Mouse (Mus musculus) hindbrain, embryonic 16.5 days (tissue): Measurements from ENCODE around the gene Tbc1d8. TPM values are rescaled to one million over a fixed set of nuclear protein-coding genes. Genes with fewer than 3 reads are reported as not detected.
A peak's percentile ranks its signal among the peaks of the same experiment; 100 is the strongest.

ENCODE experiments used
- ATAC-seq: fragments of 200-750 bp; cut with Nextera tagmentation; 2 replicates; pipeline ENCODE4 v1.8.0; 2017; ENCODE audit warnings: moderate TSS enrichment, moderate library complexity
- H3K27ac ChIP-seq: fragments of 300-500 bp; sonication (generic); 2 replicates; pipeline ENCODE4 v1.5.1; 2014; ENCODE audit warnings: low read depth, mild to moderate bottlenecking, control low read depth, low read length, moderate library complexity
- H3K27me3 ChIP-seq: fragments of 300-500 bp; sonication (generic); replicated peaks from 2 replicates; pipeline ENCODE4 v1.6.1; 2014; ENCODE audit warnings: low read length; ENCODE audit not compliant: control insufficient read depth, insufficient read depth
- H3K36me3 ChIP-seq: fragments of 300-500 bp; sonication (generic); 2 replicates; pipeline ENCODE4 v1.6.1; 2014; ENCODE audit warnings: mild to moderate bottlenecking, low read length, moderate library complexity, mixed read lengths; ENCODE audit not compliant: control insufficient read depth, insufficient read depth
- H3K4me1 ChIP-seq: fragments of 300-500 bp; sonication (generic); 2 replicates; pipeline ENCODE4 v1.6.1; 2014; ENCODE audit warnings: low read depth, low read length; ENCODE audit not compliant: control insufficient read depth, insufficient read depth
- H3K4me2 ChIP-seq: fragments of 300-500 bp; sonication (generic); 2 replicates; pipeline ENCODE4 v1.6.1; 2014; ENCODE audit warnings: mild to moderate bottlenecking, low read length, control low read depth, moderate library complexity
- H3K4me3 ChIP-seq: fragments of 300-500 bp; sonication (generic); 2 replicates; pipeline ENCODE4 v1.5.1; 2014; ENCODE audit warnings: mild to moderate bottlenecking, low read length, control low read depth, moderate library complexity
- H3K9ac ChIP-seq: fragments of 300-500 bp; sonication (generic); 2 replicates; pipeline ENCODE4 v1.6.1; 2014; ENCODE audit warnings: low read depth, mild to moderate bottlenecking, control low read depth, low read length, moderate library complexity
- H3K9me3 ChIP-seq: fragments of 300-500 bp; sonication (generic); 2 replicates; pipeline ENCODE4 v1.6.1; 2014; ENCODE audit warnings: mild to moderate bottlenecking, low read length, moderate library complexity; ENCODE audit not compliant: control insufficient read depth
- WGBS: fragments of 180-500 bp; shearing (Covaris S2); extraction: QIAGEN DNeasy Blood & Tissue Kit; methylation state at CpG from one replicate; pipeline ENCODE4 v1.1.7; 2014; 5-methylcytosine and 5-hydroxymethylcytosine counted together
- polyA plus RNA-seq: library from polyadenylated mRNA; unstranded; fragments of >200 nt; fragmentation: Nextera tagmentation; extraction: Ambion mirVana; gene quantifications from 2 replicates; pipeline ENCODE4 v1.2.1, GENCODE M21; 2015

Gene Tbc1d8
- 9.9 and 12.3 TPM in 2 replicates for polyA plus RNA-seq

GRCm38 (mm10) chr1:39478057-39478895 is at the start of gene Tbc1d8:
Gene Tbc1d8 (minus strand): TSS chr1:39478755.
- no peaks in the 10 kb centered on the region for H3K27me3 ChIP-seq
- peak within 1 kb of the TSS; percentile 83 for H3K27ac ChIP-seq
- H3K9me3 ChIP-seq, result no peaks in the 10 kb centered on the region
- WGBS, result under 1% methylated on average over 68 of the region's 90 CpGs
- peak within 1 kb of the TSS; percentile 81 for H3K9ac ChIP-seq
- ATAC-seq, result peak; percentile 97
- no peaks in the 10 kb centered on the region for H3K36me3 ChIP-seq
- H3K4me2 ChIP-seq, result peak within 1 kb of the TSS; percentile 99
- H3K4me3 ChIP-seq, result peak within 1 kb of the TSS; percentile 81
- peaks cover 18% of the 10 kb centered on the region for H3K4me1 ChIP-seq

- H3K4me2 ChIP-seq, result no peak overlapping the region
- no peak overlapping the region for H3K4me3 ChIP-seq
- H3K4me1 ChIP-seq, result no peaks in the 10 kb centered on the region
- no peak for ATAC-seq
- no peak overlapping the region for H3K9ac ChIP-seq
- H3K27me3 ChIP-seq, result no peaks in the 10 kb centered on the region
- H3K27ac ChIP-seq, result no peak overlapping the region
- H3K9me3 ChIP-seq, result no peaks in the 10 kb centered on the region
- H3K36me3 ChIP-seq, result no peaks in the 10 kb centered on the region
- WGBS, result 48% methylated on average over 6 of the region's 6 CpGs
Observed at GRCm38 (mm10) chr1:39528319-39528718, 49.8 kb upstream of the Tbc1d8 start.

GRCm38 (mm10) chr1:39527432-39527831 is 48.9 kb upstream of the Tbc1d8 start:
- H3K36me3 ChIP-seq, result no peaks in the 10 kb centered on the region
- H3K9ac ChIP-seq, result no peak overlapping the region
- no peaks in the 10 kb centered on the region for H3K4me1 ChIP-seq
- H3K4me3 ChIP-seq, result no peak overlapping the region
- no peak overlapping the region for H3K4me2 ChIP-seq
- WGBS, result 17% methylated on average over 7 of the region's 7 CpGs
- H3K27ac ChIP-seq, result no peak overlapping the region
- no peak for ATAC-seq
- H3K9me3 ChIP-seq, result no peaks in the 10 kb centered on the region
- H3K27me3 ChIP-seq, result no peaks in the 10 kb centered on the region

GRCm38 (mm10) chr1:39526371-39527167 is 48.0 kb upstream of the Tbc1d8 start:
- Histone ChIP-seq H3K4me2 (no peak overlapping the region), H3K4me3 (no peak overlapping the region), H3K4me1 (no peaks in the 10 kb centered on the region), H3K9ac (no peak overlapping the region), H3K27me3 (no peaks in the 10 kb centered on the region), H3K36me3 (no peaks in the 10 kb centered on the region), H3K9me3 (no peaks in the 10 kb centered on the region), H3K27ac (no peak overlapping the region)
- ATAC-seq, result no peak
- 82% methylated on average over 9 of the region's 9 CpGs for whole genome bisulfite sequencing

GRCm38 (mm10) chr1:39525763-39526162 is 47.2 kb upstream of the Tbc1d8 start:
- Histone ChIP-seq H3K27me3 (no peaks in the 10 kb centered on the region), H3K9me3 (no peaks in the 10 kb centered on the region), H3K4me3 (no peak overlapping the region), H3K27ac (no peak overlapping the region), H3K4me1 (no peaks in the 10 kb centered on the region), H3K36me3 (no peaks in the 10 kb centered on the region), H3K4me2 (no peak overlapping the region), H3K9ac (no peak overlapping the region)
- WGBS, result 81% methylated on average over 7 of the region's 7 CpGs
- ATAC-seq, result no peak

GRCm38 (mm10) chr1:39522519-39522918 is 44.0 kb upstream of the Tbc1d8 start:
- H3K27me3 ChIP-seq, result no peaks in the 10 kb centered on the region
- H3K36me3 ChIP-seq, result no peaks in the 10 kb centered on the region
- peak; percentile 20; the same call in 1 of the 2 replicates for ATAC-seq
- no peaks in the 10 kb centered on the region for H3K4me1 ChIP-seq
- H3K27ac ChIP-seq, result no peak overlapping the region
- 33% methylated on average over 5 of the region's 5 CpGs for WGBS
- no peak overlapping the region for H3K4me3 ChIP-seq
- H3K9ac ChIP-seq, result no peak overlapping the region
- no peaks in the 10 kb centered on the region; the same call in 1 of the 2 replicates for H3K9me3 ChIP-seq
- no peak overlapping the region for H3K4me2 ChIP-seq

GRCm38 (mm10) chr1:39521326-39521725 is 42.8 kb upstream of the Tbc1d8 start:
- 92% methylated on average over 7 of the region's 7 CpGs for WGBS
- H3K4me3 ChIP-seq, result no peak overlapping the region
- no peak overlapping the region; the same call in 1 of the 2 replicates for H3K9ac ChIP-seq
- H3K4me1 ChIP-seq, result no peaks in the 10 kb centered on the region
- no peak overlapping the region for H3K27ac ChIP-seq
- no peaks in the 10 kb centered on the region for H3K36me3 ChIP-seq
- ATAC-seq, result no peak
- no peak overlapping the region for H3K4me2 ChIP-seq
- H3K9me3 ChIP-seq, result no peaks in the 10 kb centered on the region; the same call in 1 of the 2 replicates
- no peaks in the 10 kb centered on the region for H3K27me3 ChIP-seq

- H3K9me3 ChIP-seq, result no peaks in the 10 kb centered on the region; the same call in 1 of the 2 replicates
- WGBS, result 81% methylated on average over 10 of the region's 10 CpGs
- peak; percentile 48; the same call in 1 of the 2 replicates for ATAC-seq
- no peaks in the 10 kb centered on the region for H3K36me3 ChIP-seq
- H3K9ac ChIP-seq, result no peak overlapping the region
- no peak overlapping the region for H3K4me2 ChIP-seq
- no peak overlapping the region for H3K27ac ChIP-seq
- H3K4me1 ChIP-seq, result no peaks in the 10 kb centered on the region
- no peak overlapping the region for H3K4me3 ChIP-seq
- H3K27me3 ChIP-seq, result no peaks in the 10 kb centered on the region
Observed at GRCm38 (mm10) chr1:39515303-39515991, 36.9 kb upstream of the Tbc1d8 start.
